Mouse (Mus musculus): ENCODE measurements around the gene Qrich2. TPM values are rescaled to one million over a fixed set of nuclear protein-coding genes. Genes with fewer than 3 reads are reported as not detected.

The Qrich2 gene
- polyA plus RNA-seq, 1 experiment from 2014 or later = not detected

DNA sequence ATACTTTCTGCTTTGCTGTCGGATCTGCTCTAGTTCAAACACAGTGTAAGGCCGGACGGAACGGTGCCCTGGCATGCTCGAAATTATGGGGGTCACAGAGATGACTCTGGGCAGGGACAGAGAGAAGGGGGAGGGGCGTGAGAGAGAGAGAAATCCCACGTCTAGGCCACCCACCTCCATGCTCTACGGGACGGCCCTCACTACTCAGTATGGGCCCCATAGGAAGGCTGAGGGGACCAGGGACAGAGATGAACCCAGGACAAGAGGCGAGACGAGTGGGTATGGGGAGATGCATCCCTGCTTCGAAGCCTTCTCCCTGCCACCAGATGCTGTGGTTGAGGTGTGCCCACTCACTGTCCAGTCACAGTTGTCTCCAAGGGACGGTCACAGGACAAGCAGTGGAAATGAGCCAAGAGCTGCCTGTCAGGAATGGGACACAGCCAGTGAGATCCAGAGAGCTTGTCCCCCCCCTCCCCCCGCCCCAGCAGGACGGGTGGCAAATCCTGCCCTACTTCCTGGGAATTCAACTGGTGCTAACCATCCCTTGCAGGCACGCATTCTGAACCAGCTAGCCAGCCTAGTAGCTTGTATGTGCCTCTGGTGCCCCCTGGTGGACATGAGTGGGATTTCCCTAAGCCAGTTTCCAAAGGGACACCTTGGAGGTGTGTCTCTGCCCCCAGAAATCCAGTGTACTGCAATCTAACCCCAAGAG lies 20.3 kb downstream of the Qrich2 start:
- peak; percentile 61; the same call in 1 of the 2 replicates for ATAC-seq (replicated peaks; ENCODE audit: insufficient number of reproducible peaks, insufficient read depth, low FRiP score, low read depth)
- H3K9me3 ChIP-seq (replicated peaks) = no peaks in the 10 kb centered on the region
- H3K4me1 ChIP-seq (replicated peaks) = peaks cover 6% of the 10 kb centered on the region
- H3K4me2 ChIP-seq = peak overlapping the region; percentile 26; the same call in 1 of the 2 replicates
- no peak overlapping the region for H3K9ac ChIP-seq
- no peak overlapping the region for H3K4me3 ChIP-seq
- H3K27me3 ChIP-seq = peaks cover 25% of the 10 kb centered on the region
- no peak overlapping the region for H3K27ac ChIP-seq
- 33% methylated on average over 16 of the region's 16 CpGs for WGBS
- no peaks in the 10 kb centered on the region for H3K36me3 ChIP-seq

- no peak overlapping the region for H3K27ac ChIP-seq
- H3K4me2 ChIP-seq = no peak overlapping the region
- H3K36me3 ChIP-seq = no peaks in the 10 kb centered on the region
- peaks cover 19% of the 10 kb centered on the region for H3K4me1 ChIP-seq (replicated peaks)
- H3K27me3 ChIP-seq = peaks cover 25% of the 10 kb centered on the region
- H3K9ac ChIP-seq = no peak overlapping the region
- H3K9me3 ChIP-seq (replicated peaks) = no peaks in the 10 kb centered on the region
- no peak for ATAC-seq (replicated peaks; ENCODE audit: insufficient number of reproducible peaks, insufficient read depth, low FRiP score, low read depth)
- WGBS = 85% methylated on average over 6 of the region's 6 CpGs
- no peak overlapping the region for H3K4me3 ChIP-seq
Observed at GRCm38 (mm10) chr11:116443935-116444334, 22.1 kb downstream of the Qrich2 start.

- H3K9ac ChIP-seq = no peak overlapping the region
- ATAC-seq (replicated peaks; ENCODE audit: insufficient number of reproducible peaks, insufficient read depth, low FRiP score, low read depth) = no peak
Observed at GRCm38 (mm10) chr11:116443311-116443710, 22.7 kb downstream of the Qrich2 start.

DNA sequence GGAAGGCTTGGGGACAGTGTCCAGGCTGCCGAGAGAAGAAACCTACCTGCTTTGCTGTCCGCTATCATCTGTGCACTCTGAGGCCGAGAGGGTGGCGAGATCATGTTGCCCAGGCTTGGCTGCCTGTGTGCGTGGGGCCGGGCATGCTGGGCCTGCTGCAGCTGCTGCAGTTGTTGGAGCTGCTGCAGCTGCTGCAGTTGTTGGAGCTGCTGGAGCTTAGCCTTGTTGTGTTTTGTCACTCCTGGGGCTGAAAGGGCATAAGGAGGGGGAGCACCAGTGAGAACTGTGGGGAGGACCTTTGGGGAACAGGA lies 23.2 kb downstream of the Qrich2 start:
- H3K4me1 ChIP-seq (replicated peaks) = peaks cover 19% of the 10 kb centered on the region
- H3K9me3 ChIP-seq (replicated peaks) = no peaks in the 10 kb centered on the region
- no peak for ATAC-seq (replicated peaks; ENCODE audit: insufficient number of reproducible peaks, insufficient read depth, low FRiP score, low read depth)
- H3K4me3 ChIP-seq = no peak overlapping the region
- no peaks in the 10 kb centered on the region for H3K36me3 ChIP-seq
- 54% methylated on average over 6 of the region's 6 CpGs for WGBS
- no peak overlapping the region for H3K4me2 ChIP-seq
- no peak overlapping the region for H3K9ac ChIP-seq
- H3K27me3 ChIP-seq = peaks cover 16% of the 10 kb centered on the region
- no peak overlapping the region for H3K27ac ChIP-seq

More at GRCm38 (mm10) chr11:116443311-116443710, 22.7 kb downstream of the Qrich2 start:
- H3K27me3 ChIP-seq = peaks cover 21% of the 10 kb centered on the region
- no peaks in the 10 kb centered on the region for H3K9me3 ChIP-seq (replicated peaks)
- no peaks in the 10 kb centered on the region for H3K36me3 ChIP-seq
- 86% methylated on average over 6 of the region's 6 CpGs for WGBS
- no peak overlapping the region for H3K4me3 ChIP-seq
- peaks cover 19% of the 10 kb centered on the region for H3K4me1 ChIP-seq (replicated peaks)
- H3K4me2 ChIP-seq = no peak overlapping the region
- no peak overlapping the region for H3K27ac ChIP-seq

GRCm38 (mm10) chr11:116442129-116442866 lies 23.7 kb downstream of the Qrich2 start:
- Histone ChIP-seq H3K27me3 (peaks cover 11% of the 10 kb centered on the region), H3K4me1 (replicated peaks) (peaks cover 25% of the 10 kb centered on the region), H3K9me3 (replicated peaks) (no peaks in the 10 kb centered on the region), H3K36me3 (peaks cover 4% of the 10 kb centered on the region), H3K4me3 (no peak overlapping the region), H3K4me2 (no peak overlapping the region), H3K9ac (no peak overlapping the region), H3K27ac (no peak overlapping the region)
- 71% methylated on average over 15 of the region's 15 CpGs for WGBS
- ATAC-seq (replicated peaks; ENCODE audit: insufficient number of reproducible peaks, insufficient read depth, low FRiP score, low read depth) = no peak

DNA sequence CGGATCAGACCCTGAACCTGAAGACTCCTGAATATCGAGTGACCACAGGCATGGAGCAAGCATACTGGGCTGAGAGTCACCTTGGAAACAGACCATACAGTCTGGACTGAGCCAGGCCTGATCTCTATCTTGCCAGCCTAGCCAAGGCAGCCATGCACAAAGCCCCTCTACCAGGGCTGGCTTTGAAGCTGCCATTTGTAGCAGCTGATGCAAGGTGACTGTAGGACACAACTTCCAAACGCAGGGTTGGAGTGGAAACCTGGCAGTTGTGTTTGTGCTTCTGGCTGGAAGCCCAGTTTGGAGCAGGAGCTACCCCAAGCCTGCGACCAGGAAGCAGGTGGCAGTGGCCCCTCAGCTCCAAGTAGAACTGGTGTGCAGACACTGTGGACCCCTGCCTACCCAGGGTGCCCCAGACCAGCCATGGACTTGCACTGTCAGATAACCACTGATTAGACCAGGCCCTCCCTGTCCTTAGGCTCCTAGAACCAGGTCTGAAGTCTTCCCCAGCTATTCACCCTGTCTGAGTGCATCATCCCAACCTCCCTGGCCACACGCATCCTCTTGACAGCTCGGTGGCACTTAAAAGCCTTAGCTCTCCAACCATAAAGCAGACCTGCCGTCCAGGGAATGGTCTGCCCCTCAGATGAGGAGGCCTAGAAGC lies 25.5 kb downstream of the Qrich2 start:
- WGBS = 53% methylated on average over 7 of the region's 7 CpGs
- peak overlapping the region; percentile 71 for H3K27ac ChIP-seq
- H3K9ac ChIP-seq = no peak overlapping the region
- no peaks in the 10 kb centered on the region for H3K27me3 ChIP-seq
- H3K9me3 ChIP-seq (replicated peaks) = no peaks in the 10 kb centered on the region
- peaks cover 38% of the 10 kb centered on the region for H3K4me1 ChIP-seq (replicated peaks)
- peaks cover 5% of the 10 kb centered on the region for H3K36me3 ChIP-seq
- no peak overlapping the region for H3K4me3 ChIP-seq
- no peak overlapping the region for H3K4me2 ChIP-seq
- peak; percentile 36; the same call in 1 of the 2 replicates for ATAC-seq (replicated peaks; ENCODE audit: insufficient number of reproducible peaks, insufficient read depth, low FRiP score, low read depth)

GRCm38 (mm10) chr11:116439269-116440240 lies 26.5 kb downstream of the Qrich2 start:
- Histone ChIP-seq H3K4me1 (replicated peaks) (peaks cover 44% of the 10 kb centered on the region), H3K27me3 (no peaks in the 10 kb centered on the region), H3K4me3 (no peak overlapping the region), H3K4me2 (no peak overlapping the region), H3K9ac (no peak overlapping the region), H3K9me3 (replicated peaks) (no peaks in the 10 kb centered on the region), H3K36me3 (peaks cover 5% of the 10 kb centered on the region), H3K27ac (peak overlapping the region; percentile 71)
- 83% methylated on average over 19 of the region's 19 CpGs for WGBS
- ATAC-seq (replicated peaks; ENCODE audit: insufficient number of reproducible peaks, insufficient read depth, low FRiP score, low read depth) = no peak

DNA sequence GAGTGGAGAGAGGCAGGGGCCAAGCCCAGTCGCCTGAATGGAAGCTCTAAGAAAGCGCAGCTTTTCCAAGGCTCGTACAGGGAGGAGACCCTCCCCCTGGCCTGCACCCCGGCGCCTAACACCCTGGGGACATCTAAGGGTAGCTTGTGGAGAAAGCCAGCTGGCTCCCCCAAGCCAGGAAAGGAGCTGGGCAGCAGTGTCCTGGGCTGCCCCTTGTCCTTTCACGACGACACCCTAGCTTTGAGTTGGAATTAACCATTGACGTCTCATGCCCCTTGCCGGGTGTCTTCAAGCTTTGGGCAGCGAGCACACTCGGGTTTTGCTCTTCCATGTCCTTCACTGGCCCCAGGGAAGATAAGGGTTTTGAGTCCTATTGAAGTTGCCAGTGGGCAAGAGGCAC lies 28.5 kb downstream of the Qrich2 start:
- Histone ChIP-seq H3K27ac (peak overlapping the region; percentile 85), H3K36me3 (peaks cover 5% of the 10 kb centered on the region), H3K27me3 (no peaks in the 10 kb centered on the region), H3K4me3 (peak overlapping the region; percentile 24), H3K4me1 (replicated peaks) (peaks cover 47% of the 10 kb centered on the region), H3K4me2 (peak overlapping the region; percentile 73), H3K9ac (peak overlapping the region; percentile 47; the same call in 1 of the 2 replicates), H3K9me3 (replicated peaks) (no peaks in the 10 kb centered on the region)
- 71% methylated on average over 11 of the region's 11 CpGs for WGBS
- no peak for ATAC-seq (replicated peaks; ENCODE audit: insufficient number of reproducible peaks, insufficient read depth, low FRiP score, low read depth)

- Histone ChIP-seq H3K4me1 (replicated peaks) (peaks cover 47% of the 10 kb centered on the region), H3K27me3 (no peaks in the 10 kb centered on the region), H3K4me3 (peak overlapping the region; percentile 24), H3K4me2 (peak overlapping the region; percentile 73), H3K36me3 (peaks cover 5% of the 10 kb centered on the region), H3K27ac (peak overlapping the region; percentile 85), H3K9ac (peak overlapping the region; percentile 47), H3K9me3 (replicated peaks) (no peaks in the 10 kb centered on the region)
- WGBS = 23% methylated on average over 4 of the region's 4 CpGs
- no peak for ATAC-seq (replicated peaks; ENCODE audit: insufficient number of reproducible peaks, insufficient read depth, low FRiP score, low read depth)
Observed at GRCm38 (mm10) chr11:116436725-116437331, 29.2 kb downstream of the Qrich2 start.

- no peaks in the 10 kb centered on the region for H3K27me3 ChIP-seq
- H3K4me1 ChIP-seq (replicated peaks) = peaks cover 50% of the 10 kb centered on the region
- ATAC-seq (replicated peaks; ENCODE audit: insufficient number of reproducible peaks, insufficient read depth, low FRiP score, low read depth) = no peak
- no peaks in the 10 kb centered on the region for H3K9me3 ChIP-seq (replicated peaks)
- peak overlapping the region; percentile 47 for H3K9ac ChIP-seq
- H3K36me3 ChIP-seq = peaks cover 5% of the 10 kb centered on the region
- H3K4me3 ChIP-seq = peak overlapping the region; percentile 91
- 22% methylated on average over 5 of the region's 5 CpGs for WGBS
- peak overlapping the region; percentile 85 for H3K27ac ChIP-seq
- peak overlapping the region; percentile 73 for H3K4me2 ChIP-seq
Observed at GRCm38 (mm10) chr11:116435992-116436724, 29.9 kb downstream of the Qrich2 start.
